Mouse (Mus musculus): ENCODE measurements around the gene Tmc6. TPM values are rescaled to one million over a fixed set of nuclear protein-coding genes. Genes with fewer than 3 reads are reported as not detected.
A peak's percentile ranks its signal among the peaks of the same experiment; 100 is the strongest.
"Not testable (repeated sequence)": the region's sequence is repeated elsewhere in the genome, so short reads cannot be mapped to it uniquely, and the experiment has no call there.

Gene Tmc6
- polyA plus RNA-seq, 1 experiment from 2014 or later, result 22.4 TPM

DNA sequence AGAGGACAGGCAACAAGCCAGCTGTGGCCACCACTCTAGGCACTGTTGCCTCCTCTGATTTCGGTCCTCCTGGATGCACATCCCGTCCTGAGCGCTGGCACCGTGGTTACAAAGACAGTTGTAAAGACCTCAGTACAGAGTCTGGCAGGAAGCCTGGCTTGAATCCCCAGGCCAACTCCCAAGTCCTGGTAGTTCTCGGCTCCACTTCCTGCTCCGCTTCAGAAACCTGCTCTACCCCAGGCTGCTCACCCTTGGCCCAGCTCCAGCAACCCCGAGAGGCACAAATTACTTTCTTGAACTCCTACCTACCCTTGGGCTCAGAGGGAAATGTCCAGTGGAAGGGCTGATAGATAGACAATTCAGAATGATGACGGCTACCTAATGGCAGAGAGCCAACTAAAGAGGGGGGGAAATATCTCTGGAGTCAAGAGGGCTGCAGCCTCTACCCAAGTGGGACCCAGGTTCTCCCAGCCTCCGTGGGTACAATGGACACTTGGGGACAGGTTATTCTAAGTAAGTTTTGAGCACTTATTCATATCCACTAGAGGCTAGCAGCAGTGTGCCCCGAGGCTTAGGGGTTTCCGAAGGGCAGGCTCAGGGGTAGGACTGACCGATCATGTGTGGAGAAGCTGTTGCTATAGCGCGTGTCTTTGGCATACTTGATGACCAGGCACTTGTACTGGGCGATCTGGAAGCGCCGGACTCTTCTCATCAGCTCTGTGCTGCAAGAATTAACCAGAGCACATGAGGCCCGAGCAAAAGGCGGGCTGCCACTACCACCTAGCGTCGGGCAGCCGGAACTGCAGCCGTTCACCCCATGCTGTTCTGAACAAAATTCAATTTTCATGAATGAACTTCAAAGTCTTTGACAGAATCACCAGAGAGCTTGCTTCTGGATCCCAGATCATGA is 42.3 kb upstream of the Tmc6 start:
- WGBS, result 28% methylated on average over 23 of the region's 23 CpGs
- ATAC-seq (ENCODE audit: insufficient number of reproducible peaks, insufficient read depth, low FRiP score, low TSS enrichment, low read depth), result no peak
- peak overlapping the region; percentile 82 for H3K4me2 ChIP-seq
- H3K9ac ChIP-seq (replicated peaks), result peak overlapping the region; percentile 65
- H3K4me3 ChIP-seq (replicated peaks), result peak overlapping the region; percentile 55
- peaks cover 48% of the 10 kb centered on the region for H3K36me3 ChIP-seq
- H3K27me3 ChIP-seq, result no peaks in the 10 kb centered on the region
- peaks cover 40% of the 10 kb centered on the region for H3K4me1 ChIP-seq (replicated peaks)
- H3K27ac ChIP-seq, result peak overlapping the region; percentile 97; the same call in 1 of the 2 replicates
- H3K9me3 ChIP-seq, result no peaks in the 10 kb centered on the region

- ATAC-seq (ENCODE audit: insufficient number of reproducible peaks, insufficient read depth, low FRiP score, low TSS enrichment, low read depth), result no peak
- Histone ChIP-seq H3K9me3 (no peaks in the 10 kb centered on the region), H3K27me3 (no peaks in the 10 kb centered on the region), H3K4me3 (replicated peaks) (no peak overlapping the region), H3K4me2 (no peak overlapping the region), H3K27ac (no peak overlapping the region), H3K9ac (replicated peaks) (no peak overlapping the region), H3K36me3 (peaks cover 57% of the 10 kb centered on the region), H3K4me1 (replicated peaks) (peaks cover 37% of the 10 kb centered on the region)
- WGBS, result 93% methylated on average over 6 of the region's 6 CpGs
Measured at GRCm38 (mm10) chr11:117823411-117823810, 41.4 kb upstream of the Tmc6 start.

DNA sequence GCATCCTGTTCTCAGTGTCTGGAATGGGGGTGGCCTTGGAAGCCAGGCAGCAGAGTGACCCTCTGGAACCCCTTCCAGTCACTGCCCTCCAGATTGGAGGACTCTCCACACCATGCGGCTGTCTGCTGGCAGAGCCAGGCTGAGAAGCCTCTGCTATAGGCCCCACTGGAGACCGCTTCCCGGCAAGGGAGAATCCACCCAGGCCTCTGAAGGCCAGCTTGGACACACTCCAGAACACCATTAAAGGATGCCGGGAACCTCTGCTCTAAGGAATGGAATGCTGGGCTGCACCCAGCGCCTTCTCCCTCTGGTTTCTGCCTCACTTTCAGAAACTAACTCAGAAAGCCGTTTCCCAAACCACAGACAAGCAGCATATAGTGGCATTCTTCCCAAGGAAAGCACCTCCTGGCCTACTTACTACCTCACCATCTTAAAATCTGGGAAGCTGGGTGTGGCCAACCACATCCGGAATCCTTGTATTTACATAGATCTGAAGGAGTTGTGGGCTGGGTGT is 40.8 kb upstream of the Tmc6 start:
- Histone ChIP-seq H3K36me3 (peaks cover 63% of the 10 kb centered on the region), H3K4me3 (replicated peaks) (no peak overlapping the region), H3K27me3 (no peaks in the 10 kb centered on the region), H3K9ac (replicated peaks) (no peak overlapping the region), H3K4me2 (no peak overlapping the region), H3K27ac (no peak overlapping the region), H3K4me1 (replicated peaks) (peaks cover 31% of the 10 kb centered on the region), H3K9me3 (no peaks in the 10 kb centered on the region)
- ATAC-seq (ENCODE audit: insufficient number of reproducible peaks, insufficient read depth, low FRiP score, low TSS enrichment, low read depth), result no peak
- 90% methylated on average over 7 of the region's 7 CpGs for WGBS

DNA sequence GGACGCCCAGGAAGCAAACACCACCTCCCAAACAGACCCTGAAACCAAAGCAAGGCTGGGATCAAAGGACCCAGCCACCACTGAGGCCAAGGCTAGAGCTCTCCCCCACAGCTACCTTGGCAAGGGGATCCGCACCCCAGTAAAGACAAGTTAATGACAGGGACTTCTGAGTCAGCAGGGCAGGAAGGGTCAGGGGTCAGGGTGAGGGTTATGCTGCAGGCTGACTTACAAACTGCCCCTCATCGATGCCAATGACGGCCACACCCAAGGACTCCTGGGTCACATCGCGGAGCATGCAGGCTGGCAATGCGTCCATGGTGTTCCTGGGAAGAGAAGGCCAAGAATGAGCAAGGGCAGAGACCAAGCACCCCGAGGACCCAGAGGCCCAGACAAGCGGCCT is 39.9 kb upstream of the Tmc6 start:
- H3K27ac ChIP-seq, result no peak overlapping the region
- H3K27me3 ChIP-seq, result no peaks in the 10 kb centered on the region
- H3K4me1 ChIP-seq (replicated peaks), result peaks cover 22% of the 10 kb centered on the region
- no peak overlapping the region for H3K4me2 ChIP-seq
- ATAC-seq (ENCODE audit: insufficient number of reproducible peaks, insufficient read depth, low FRiP score, low TSS enrichment, low read depth), result no peak
- no peaks in the 10 kb centered on the region for H3K9me3 ChIP-seq
- no peak overlapping the region for H3K9ac ChIP-seq (replicated peaks)
- H3K4me3 ChIP-seq (replicated peaks), result no peak overlapping the region
- H3K36me3 ChIP-seq, result peaks cover 72% of the 10 kb centered on the region
- WGBS, result 91% methylated on average over 9 of the region's 9 CpGs

- peaks cover 89% of the 10 kb centered on the region for H3K36me3 ChIP-seq
Measured at GRCm38 (mm10) chr11:117820173-117820572, 38.2 kb upstream of the Tmc6 start.

GRCm38 (mm10) chr11:117819095-117819494 is 37.1 kb upstream of the Tmc6 start:
- Histone ChIP-seq H3K4me1 (replicated peaks) (peaks cover 6% of the 10 kb centered on the region), H3K36me3 (peaks cover 100% of the 10 kb centered on the region), H3K27me3 (no peaks in the 10 kb centered on the region), H3K9ac (replicated peaks) (no peak overlapping the region), H3K9me3 (no peaks in the 10 kb centered on the region), H3K4me3 (replicated peaks) (no peak overlapping the region), H3K4me2 (no peak overlapping the region), H3K27ac (no peak overlapping the region)
- no peak for ATAC-seq (ENCODE audit: insufficient number of reproducible peaks, insufficient read depth, low FRiP score, low TSS enrichment, low read depth)
- WGBS, result 65% methylated on average over 8 of the region's 8 CpGs

More at GRCm38 (mm10) chr11:117820173-117820572, 38.2 kb upstream of the Tmc6 start:
- no peaks in the 10 kb centered on the region for H3K27me3 ChIP-seq
- no peak for ATAC-seq (ENCODE audit: insufficient number of reproducible peaks, insufficient read depth, low FRiP score, low TSS enrichment, low read depth)
- no peak overlapping the region for H3K4me2 ChIP-seq
- no peak overlapping the region for H3K4me3 ChIP-seq (replicated peaks)
- no peak overlapping the region for H3K27ac ChIP-seq
- no peaks in the 10 kb centered on the region for H3K9me3 ChIP-seq
- H3K9ac ChIP-seq (replicated peaks), result no peak overlapping the region
- H3K4me1 ChIP-seq (replicated peaks), result peaks cover 13% of the 10 kb centered on the region
- 96% methylated on average over 7 of the region's 7 CpGs for WGBS

DNA sequence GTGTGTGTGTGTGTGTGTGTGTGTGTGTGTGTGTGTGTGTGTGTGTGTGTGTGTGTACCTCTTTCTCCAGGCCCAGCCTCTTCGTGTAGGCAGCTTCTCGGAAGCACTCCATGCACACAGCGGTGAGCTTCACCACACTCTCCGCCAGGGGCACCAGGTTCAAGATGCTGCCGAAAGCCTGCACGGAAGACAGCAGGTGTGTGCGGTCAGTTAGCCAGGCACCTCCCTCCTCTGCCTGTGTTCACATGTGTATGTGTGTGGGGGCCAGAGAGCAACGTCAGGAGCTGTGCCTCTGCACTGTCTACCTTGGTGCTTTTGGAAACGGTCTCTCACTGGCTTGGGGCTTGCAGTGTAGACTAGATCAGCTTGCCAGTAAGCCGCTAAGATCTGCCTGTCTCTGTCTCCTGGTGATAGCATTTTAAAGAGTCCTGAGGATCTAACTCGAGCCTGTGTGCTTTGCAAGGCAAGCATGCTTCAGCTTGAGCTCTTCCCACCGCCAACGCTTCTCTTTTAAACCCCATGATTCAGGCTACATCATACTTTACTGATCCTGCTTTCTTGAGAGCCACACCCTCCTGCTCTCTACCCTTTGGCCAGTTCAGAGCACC is 34.5 kb upstream of the Tmc6 start:
- ATAC-seq (ENCODE audit: insufficient number of reproducible peaks, insufficient read depth, low FRiP score, low TSS enrichment, low read depth), result no peak
- H3K27me3 ChIP-seq, result no peaks in the 10 kb centered on the region
- no peak overlapping the region for H3K27ac ChIP-seq
- 85% methylated on average over 13 of the region's 13 CpGs for WGBS
- H3K9me3 ChIP-seq, result no peaks in the 10 kb centered on the region
- peaks cover 4% of the 10 kb centered on the region; the same call in 1 of the 2 replicates for H3K4me1 ChIP-seq (replicated peaks)
- no peak overlapping the region for H3K4me3 ChIP-seq (replicated peaks)
- no peak overlapping the region for H3K9ac ChIP-seq (replicated peaks)
- no peak overlapping the region for H3K4me2 ChIP-seq
- peaks cover 98% of the 10 kb centered on the region for H3K36me3 ChIP-seq

GRCm38 (mm10) chr11:117815850-117816249 is 33.9 kb upstream of the Tmc6 start:
- H3K36me3 ChIP-seq, result peaks cover 91% of the 10 kb centered on the region
- 79% methylated on average over 9 of the region's 9 CpGs for WGBS
- not testable (repeated sequence) for H3K27me3 ChIP-seq; ATAC-seq (ENCODE audit: insufficient number of reproducible peaks, insufficient read depth, low FRiP score, low TSS enrichment, low read depth); H3K4me3 ChIP-seq (replicated peaks); H3K4me2 ChIP-seq; H3K4me1 ChIP-seq (replicated peaks); H3K27ac ChIP-seq; H3K9me3 ChIP-seq; H3K9ac ChIP-seq (replicated peaks)

DNA sequence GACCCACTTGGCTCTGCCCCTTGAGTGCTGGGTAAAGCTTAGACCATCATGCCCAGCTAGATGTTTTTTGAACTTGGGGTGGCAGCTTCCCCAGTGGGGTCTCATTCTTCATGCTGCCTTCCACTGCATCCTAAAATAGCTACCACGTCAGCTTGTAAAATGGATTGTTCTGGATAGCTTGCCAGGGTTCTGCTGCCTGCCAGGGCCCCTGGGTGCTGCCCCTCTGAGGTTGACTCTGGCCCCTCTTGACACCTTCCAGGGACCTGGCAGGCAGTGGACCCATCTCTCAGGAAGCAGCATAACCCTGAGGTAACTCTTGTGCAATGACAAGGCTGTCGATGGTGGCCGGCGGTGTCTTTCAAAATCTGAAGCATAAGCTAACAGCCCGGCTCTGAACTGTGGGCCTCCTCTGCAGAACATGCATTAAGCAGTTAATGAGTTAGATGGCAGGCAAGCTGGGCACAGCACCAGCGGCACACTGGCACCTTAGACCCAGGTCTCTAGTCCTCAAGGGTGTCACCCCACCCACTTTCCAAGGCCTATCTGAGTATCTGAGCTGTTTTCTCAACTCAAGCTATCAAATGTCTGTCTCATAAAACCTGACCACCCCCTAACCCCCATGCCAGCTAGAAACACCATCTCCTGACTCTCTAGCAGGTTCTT is 32.8 kb upstream of the Tmc6 start:
- Histone ChIP-seq H3K4me3 (replicated peaks) (no peak overlapping the region), H3K4me2 (no peak overlapping the region), H3K27ac (no peak overlapping the region), H3K36me3 (peaks cover 81% of the 10 kb centered on the region), H3K4me1 (replicated peaks) (peaks cover 20% of the 10 kb centered on the region), H3K27me3 (no peaks in the 10 kb centered on the region), H3K9ac (replicated peaks) (no peak overlapping the region), H3K9me3 (no peaks in the 10 kb centered on the region)
- WGBS, result 95% methylated on average over 6 of the region's 6 CpGs
- ATAC-seq (ENCODE audit: insufficient number of reproducible peaks, insufficient read depth, low FRiP score, low TSS enrichment, low read depth), result no peak

DNA sequence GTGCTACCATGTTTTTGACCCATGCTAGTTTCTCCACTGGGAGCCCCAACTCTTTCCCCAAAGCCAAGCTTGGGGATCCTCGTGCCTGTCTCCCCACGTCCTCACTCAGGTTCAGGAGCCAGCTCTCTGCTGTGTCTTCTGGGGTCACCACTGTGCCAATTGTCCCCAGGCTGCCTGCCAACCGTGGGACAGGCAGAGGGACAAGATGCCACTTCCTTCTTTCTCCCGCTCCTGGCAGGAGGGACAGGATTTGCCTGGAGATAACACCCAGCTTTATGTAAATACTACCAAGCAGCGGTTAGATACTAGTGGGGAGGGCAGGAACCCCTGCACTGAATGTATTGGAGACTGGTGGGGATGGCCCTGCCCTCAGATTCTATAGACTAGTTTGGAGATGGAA is 31.9 kb upstream of the Tmc6 start:
- H3K9me3 ChIP-seq, result no peaks in the 10 kb centered on the region
- no peak overlapping the region for H3K4me2 ChIP-seq
- ATAC-seq (ENCODE audit: insufficient number of reproducible peaks, insufficient read depth, low FRiP score, low TSS enrichment, low read depth), result no peak
- no peak overlapping the region for H3K9ac ChIP-seq (replicated peaks)
- WGBS, result 88% methylated on average over 5 of the region's 5 CpGs
- H3K36me3 ChIP-seq, result peaks cover 72% of the 10 kb centered on the region
- H3K4me3 ChIP-seq (replicated peaks), result no peak overlapping the region
- H3K27ac ChIP-seq, result no peak overlapping the region
- no peaks in the 10 kb centered on the region for H3K27me3 ChIP-seq
- H3K4me1 ChIP-seq (replicated peaks), result peaks cover 23% of the 10 kb centered on the region

All from limb, embryonic 12.5 days (tissue).